Mouse (Mus musculus): Measurements from ENCODE around the gene Gm11985.
A peak's percentile ranks its signal among the peaks of the same experiment; 100 is the strongest.
"Not testable (repeated sequence)": the region's sequence is repeated elsewhere in the genome, so short reads cannot be mapped to it uniquely, and the experiment has no call there.

Gene Gm11985

GRCm38 (mm10) chr11:7188469-7188868 lies at the start of gene Gm11985:
Gene Gm11985 (minus strand): TSS chr11:7188569.
- DNase-seq (ENCODE audit: low read depth, low spot score) = no peak

DNA sequence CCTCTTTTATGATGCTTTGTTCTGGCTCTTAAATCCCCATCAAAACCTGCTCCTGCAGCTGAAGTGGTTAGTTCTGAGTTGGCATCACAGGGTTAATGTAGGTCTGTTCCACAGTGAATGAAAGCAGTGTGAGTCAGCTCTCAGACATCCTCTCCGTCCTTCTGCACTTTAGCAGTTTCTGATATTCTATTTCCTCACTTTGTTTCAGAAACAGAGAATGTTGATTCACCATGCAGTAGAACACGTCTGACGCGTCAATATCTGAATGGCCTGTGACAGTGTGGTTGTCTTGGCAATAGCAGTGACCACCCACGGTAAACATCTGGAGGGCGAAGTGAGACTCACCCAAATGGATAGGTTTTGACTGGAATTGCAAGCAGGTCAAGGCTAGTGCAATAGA lies 49.3 kb upstream of the Gm11985 start:
- DNase-seq (ENCODE audit: low read depth, low spot score) = no peak

DNA sequence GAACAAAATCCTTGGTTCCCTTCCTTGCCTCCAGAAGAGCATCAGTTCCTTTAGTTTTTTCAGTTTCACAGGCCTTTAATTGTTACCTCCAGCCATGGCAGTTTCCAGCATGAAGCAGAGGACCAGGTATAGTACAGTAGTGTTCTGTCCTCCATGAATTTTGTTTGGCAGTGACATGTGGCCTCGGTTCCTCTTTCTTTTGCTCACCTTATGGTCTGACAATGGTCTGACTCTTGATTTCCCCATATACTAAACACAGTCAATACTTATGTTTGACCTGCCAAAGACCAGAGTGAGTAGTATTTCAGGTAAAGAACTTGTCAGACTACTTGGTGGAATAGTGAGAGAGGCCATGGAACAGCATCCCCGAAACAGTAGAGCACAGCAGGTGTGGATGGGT lies 48.4 kb upstream of the Gm11985 start:
- DNase-seq (ENCODE audit: low read depth, low spot score) = no peak

- no peak for DNase-seq (ENCODE audit: low read depth, low spot score)
These were observed 46.7 kb upstream of the Gm11985 start for GRCm38 (mm10) chr11:7234981-7235609.

GRCm38 (mm10) chr11:7234436-7234835 lies 46.1 kb upstream of the Gm11985 start:
- no peak for DNase-seq (ENCODE audit: low read depth, low spot score)

GRCm38 (mm10) chr11:7233333-7233732 lies 45.0 kb upstream of the Gm11985 start:
- no peak for DNase-seq (ENCODE audit: low read depth, low spot score)

DNA sequence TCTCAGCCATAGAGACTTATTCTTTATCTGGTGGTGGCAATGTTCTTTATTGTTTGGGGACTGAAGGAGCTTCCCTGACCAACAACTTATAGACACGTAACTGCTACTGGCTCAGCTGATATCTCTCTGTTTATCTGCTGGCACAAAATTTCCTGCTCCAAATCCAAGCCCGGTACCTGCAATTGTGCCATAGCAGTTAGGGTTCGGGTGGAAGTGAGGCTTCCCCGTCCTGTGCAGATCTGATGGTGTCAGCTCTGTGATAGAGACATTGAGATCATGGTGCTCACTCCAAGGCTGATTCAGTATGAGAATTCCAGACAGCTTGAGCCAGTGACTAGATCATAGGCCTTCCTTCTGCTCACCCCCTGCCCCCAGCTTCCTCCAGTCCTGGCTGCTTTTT lies 43.6 kb upstream of the Gm11985 start:
- DNase-seq (ENCODE audit: low read depth, low spot score) = no peak

DNA sequence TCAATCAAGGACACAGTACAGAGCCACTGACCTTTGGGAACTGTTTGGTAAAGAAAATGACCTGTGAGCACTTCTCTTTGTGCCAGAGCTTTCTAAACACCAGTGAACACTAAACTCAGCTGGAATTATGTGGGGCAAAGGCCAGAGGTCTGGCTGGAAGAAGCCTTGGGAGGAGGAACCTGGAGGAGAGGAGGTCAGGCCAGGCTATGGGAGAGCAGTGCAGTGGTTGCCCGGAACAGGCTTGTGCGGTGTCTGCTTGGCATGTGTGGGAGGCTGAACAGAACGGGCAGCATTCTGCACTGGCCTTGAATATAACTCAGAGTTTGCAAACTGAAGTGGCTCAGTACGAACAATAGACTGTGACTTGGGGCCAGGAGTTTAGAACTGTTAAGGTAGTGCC lies 41.6 kb upstream of the Gm11985 start:
- no peak for DNase-seq (ENCODE audit: low read depth, low spot score)

- no peak for DNase-seq (ENCODE audit: low read depth, low spot score)
These were observed 39.7 kb upstream of the Gm11985 start for GRCm38 (mm10) chr11:7228107-7228506.

GRCm38 (mm10) chr11:7226810-7227550 lies 38.6 kb upstream of the Gm11985 start:
- DNase-seq (ENCODE audit: low read depth, low spot score) = no peak

DNA sequence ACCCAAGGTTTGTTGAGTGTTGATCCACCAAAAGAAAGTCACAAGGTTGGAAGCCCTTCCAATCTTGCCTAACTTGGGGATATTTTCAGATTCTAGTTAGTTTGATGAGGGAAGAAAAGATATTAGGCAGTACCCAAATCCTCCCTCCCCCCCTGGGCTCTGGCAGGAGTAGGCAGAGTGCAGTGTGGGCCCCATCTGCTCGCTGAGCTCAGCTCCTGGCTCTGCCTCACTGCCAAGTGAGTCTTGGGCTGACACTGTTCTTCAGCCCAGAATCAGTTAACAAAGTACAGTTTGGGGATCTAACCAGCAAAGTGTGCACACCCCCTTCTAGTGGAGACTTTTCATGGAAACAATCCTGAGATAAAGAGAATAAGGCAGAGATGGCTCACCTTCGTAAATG lies 37.8 kb upstream of the Gm11985 start:
- no peak for DNase-seq (ENCODE audit: low read depth, low spot score)

- not testable (repeated sequence) for DNase-seq (ENCODE audit: low read depth, low spot score)
These were observed 33.5 kb upstream of the Gm11985 start for GRCm38 (mm10) chr11:7221826-7222225.

DNA sequence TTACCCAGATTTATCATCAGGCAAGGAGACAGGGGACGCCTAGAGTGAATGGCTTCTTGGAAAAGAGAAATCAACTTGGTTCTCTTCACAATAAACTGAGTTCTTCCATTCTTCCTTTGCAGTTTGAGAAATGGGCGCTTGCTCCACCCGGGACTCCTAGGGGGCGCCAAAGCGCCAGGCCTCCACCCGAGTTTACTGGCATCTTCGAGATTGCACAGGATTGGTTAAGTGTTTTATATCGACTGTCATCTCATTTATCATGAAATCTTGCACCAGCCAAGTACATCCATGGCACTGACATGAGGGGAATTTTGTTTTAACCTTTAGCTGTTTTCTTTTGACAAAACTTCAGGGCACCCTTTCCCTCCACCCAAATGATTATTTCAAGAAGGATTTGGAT lies 27.3 kb upstream of the Gm11985 start:
- no peak for DNase-seq (ENCODE audit: low read depth, low spot score)

GRCm38 (mm10) chr11:7214761-7215160 lies 26.4 kb upstream of the Gm11985 start:
- no peak for DNase-seq (ENCODE audit: low read depth, low spot score)

- no peak for DNase-seq (ENCODE audit: low read depth, low spot score)
These were observed 25.9 kb upstream of the Gm11985 start for GRCm38 (mm10) chr11:7214342-7214660.

GRCm38 (mm10) chr11:7213501-7214341 lies 25.4 kb upstream of the Gm11985 start, which contains the start of gene Igfbp3:
Gene Igfbp3 (minus strand): TSS chr11:7213923.
- DNase-seq (ENCODE audit: low read depth, low spot score) = no peak

GRCm38 (mm10) chr11:7213161-7213500 lies 24.8 kb upstream of the Gm11985 start:
- no peak for DNase-seq (ENCODE audit: low read depth, low spot score)

GRCm38 (mm10) chr11:7212126-7212798 lies 23.9 kb upstream of the Gm11985 start:
- no peak for DNase-seq (ENCODE audit: low read depth, low spot score)

DNA sequence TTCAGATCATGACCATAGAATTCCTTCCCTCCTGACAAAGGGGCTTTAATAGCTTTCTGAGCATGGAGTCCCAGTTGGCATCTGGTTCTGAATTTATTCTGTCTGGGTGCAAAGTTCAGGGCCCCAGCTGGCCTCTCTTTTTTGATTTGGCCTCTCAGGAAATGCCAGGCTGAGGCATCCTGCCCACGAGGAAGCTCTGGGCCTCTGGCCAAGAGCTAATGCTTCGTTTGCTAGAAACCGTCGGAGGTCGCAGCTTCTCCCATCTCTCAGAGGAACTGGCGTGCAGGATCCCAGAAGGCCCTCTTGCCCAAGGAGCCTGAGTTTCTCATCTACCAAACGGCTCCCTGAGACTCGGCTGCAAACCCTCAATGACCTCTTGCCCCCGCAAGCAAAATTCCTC lies 22.8 kb upstream of the Gm11985 start:
- no peak for DNase-seq (ENCODE audit: low read depth, low spot score)

DNA sequence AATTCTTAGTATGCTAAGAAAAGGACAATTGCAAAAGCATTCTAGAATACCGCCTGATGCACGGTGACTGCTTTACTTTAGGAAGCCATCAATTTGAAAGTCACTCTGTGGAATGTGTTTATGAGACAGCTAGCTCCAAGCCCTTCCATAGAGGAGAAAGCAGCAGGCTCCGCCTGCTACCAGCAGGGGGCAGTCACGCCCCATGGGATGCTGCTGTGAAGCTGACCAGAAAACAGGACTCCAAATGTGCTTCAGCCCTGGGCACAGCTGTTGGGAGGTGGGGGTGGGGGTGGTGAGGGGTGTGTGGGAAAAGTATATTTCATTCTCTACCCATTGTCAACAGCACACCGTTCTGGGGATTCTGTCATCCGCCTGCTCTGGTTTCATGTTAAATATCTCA lies 22.0 kb upstream of the Gm11985 start:
- peak; percentile 40 for DNase-seq (ENCODE audit: low read depth, low spot score)

- no peak for DNase-seq (ENCODE audit: low read depth, low spot score)
These were observed 15.5 kb upstream of the Gm11985 start for GRCm38 (mm10) chr11:7203846-7204245.

DNA sequence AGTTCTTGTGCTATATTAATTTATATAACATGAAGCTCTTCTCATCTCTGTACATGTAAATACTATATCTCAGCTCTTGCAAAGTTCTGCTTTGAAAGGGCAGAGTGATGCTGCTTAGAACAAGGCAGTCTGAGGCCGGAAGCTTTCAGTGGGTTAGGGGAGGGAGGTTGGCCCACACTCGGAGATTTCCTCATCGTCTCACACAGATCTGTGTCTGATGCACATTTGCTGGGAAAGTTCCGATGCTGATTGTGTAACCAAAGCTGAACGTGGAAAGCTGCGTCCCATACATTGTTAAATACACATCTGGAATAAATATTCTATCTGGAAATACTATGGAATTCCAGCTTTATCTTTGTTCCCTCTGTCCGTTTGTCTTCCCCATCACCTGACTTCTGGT lies 13.8 kb upstream of the Gm11985 start:
- no peak for DNase-seq (ENCODE audit: low read depth, low spot score)
